Mouse (Mus musculus) thymus, postnatal 36 days (tissue): Measurements from ENCODE around the gene Sytl5.

Experiments
- DNase-seq, 2 experiments: peaks; one replicate each; pipeline ENCODE4 v3.0.0; 2022; ENCODE audit warnings: mixed read lengths in 2 of 2

Gene Sytl5

DNA sequence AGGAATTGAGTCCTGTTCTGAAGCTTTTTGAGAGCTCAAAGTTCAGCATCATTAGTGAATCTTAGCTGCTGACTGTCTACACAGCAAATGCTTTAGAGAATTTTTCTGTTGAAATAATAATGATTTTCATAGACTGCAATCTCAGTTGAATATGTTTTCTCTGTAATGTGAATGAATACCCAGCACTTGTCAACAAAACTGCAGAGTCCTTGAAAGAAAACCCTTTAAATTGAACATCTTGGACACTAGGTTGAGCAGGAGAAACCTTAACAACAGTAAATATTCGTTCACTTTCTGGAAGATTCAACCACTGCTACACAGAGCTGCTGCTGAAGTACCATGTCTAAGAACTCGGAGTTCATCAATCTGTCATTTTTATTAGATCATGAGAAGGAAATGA lies at the start of gene Sytl5:
TSS of gene Sytl5 (plus strand) at position 301 of the 400 bp plus-strand sequence.
- DNase-seq = no peak

DNA sequence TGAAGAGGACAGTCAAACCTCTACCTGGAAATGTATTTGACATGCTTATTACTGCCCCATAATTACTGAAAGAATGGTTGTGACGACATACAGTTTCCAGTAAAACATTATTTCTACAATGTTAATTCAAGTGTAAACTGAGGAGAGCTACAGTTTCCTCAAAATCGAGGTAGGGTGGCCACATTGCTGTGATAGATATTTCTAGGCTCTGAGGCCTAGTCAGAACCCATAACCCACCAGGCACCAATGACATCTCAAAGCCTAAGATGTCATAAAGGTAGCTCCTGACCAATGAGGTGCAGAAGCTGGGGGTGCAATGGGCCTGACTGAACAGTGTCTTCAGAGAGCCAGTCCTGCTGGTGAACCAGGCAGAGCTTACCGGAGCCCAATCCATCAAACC lies 38.8 kb upstream of the Sytl5 start, which contains the start of gene Hypm:
TSS of gene Hypm (plus strand) at position 301 of the 400 bp plus-strand sequence.
- no peak for DNase-seq

DNA sequence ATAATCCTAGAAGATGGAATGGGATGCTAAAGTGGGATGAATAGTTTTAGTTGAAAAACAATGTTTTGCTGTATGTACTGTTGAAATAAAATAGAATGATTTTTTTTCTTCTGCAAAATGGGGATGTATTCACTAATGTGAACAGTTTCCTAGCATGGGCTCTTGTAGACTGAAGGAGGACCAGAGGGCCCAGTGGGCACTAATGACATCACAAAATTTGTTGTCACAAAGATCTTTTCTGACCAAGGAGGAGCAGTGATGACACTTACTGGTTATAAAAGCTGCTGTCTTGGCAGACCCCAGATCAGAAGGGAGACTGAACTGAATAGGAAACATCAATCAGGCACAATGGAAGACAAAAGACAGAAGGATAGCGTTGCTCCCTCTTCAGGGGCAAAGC lies 36.0 kb upstream of the Sytl5 start, which contains the start of gene H2al3:
TSS of gene H2al3 (plus strand) at position 301 of the 400 bp plus-strand sequence.
- no peak for DNase-seq

DNA sequence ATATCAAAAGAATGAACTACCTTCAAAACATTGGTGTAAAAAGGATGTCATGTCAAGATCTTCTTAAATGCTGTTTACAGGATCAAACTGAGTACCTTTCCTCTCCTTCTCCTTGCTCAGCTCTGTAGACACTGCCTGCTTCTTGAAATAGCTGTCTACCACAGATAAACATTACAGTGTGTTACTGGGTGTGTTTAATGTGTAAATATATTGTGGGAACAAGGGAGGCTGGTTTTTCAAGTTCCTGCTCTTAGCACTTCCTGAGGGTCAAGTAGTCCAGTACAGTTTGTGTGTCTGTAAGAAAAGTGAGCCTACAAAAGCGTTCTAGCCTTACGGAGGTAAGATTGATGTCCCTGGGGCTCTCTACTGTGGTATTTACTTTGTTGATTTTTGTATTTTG lies 23.6 kb upstream of the Sytl5 start:
- no peak for DNase-seq

DNA sequence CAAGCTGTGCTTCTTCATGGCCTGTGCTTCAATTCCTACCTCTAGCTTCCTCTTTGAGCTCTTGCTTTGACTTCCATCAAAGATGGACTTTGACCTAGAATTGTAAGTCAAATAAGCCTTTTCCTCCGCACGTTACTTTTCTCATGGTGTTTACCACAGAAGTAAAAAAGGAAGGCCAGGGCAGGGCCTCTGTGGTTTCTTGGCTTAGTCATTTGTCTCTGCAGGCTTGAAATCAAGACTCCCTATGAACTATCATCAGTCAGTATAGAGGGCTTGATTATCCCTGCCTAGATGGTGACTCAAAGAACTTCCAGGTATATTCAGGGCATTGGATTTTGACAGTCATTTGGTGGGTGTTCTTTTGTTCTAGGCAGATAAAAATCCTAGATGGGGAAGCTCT lies 9.9 kb upstream of the Sytl5 start:
- no peak for DNase-seq

DNA sequence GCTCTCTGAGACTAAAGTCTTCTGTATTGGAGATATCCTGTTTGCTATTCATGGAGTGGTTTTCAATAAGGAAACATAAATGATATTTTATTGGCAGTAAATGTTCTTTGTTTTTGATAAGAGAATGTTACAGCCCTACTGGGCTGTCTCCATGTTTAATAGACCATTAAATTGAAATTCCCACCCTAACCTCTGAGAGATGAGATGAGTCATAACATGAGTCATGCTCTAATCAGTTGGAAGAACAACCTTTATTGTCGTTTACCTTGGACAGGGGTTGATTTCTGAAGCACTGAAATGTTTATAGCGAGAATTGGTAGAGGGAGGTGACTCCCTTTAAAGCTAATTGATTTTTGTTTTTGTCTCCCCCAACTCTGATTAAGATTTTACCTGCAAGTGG lies 24.1 kb downstream of the Sytl5 start:
- DNase-seq = no peak

DNA sequence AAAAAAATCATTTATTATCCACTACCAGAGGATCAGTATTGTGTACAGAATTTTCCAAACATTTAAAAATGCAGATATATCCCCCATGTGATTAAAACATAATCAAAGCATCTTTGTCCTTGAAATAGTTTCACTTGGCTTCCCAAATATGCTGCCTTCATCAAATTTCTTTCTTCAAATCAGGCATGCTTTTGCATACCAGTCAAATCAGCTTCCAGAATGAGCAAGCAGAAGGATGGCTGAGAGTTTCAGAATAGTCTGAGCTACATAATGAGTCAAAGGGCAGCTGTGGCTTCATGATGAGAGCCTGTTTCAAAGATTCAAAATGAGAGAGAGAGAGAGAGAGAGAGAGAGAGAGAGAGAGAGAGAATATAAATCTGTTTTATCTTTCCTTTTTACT lies 48.4 kb downstream of the Sytl5 start:
- DNase-seq = no peak

DNA sequence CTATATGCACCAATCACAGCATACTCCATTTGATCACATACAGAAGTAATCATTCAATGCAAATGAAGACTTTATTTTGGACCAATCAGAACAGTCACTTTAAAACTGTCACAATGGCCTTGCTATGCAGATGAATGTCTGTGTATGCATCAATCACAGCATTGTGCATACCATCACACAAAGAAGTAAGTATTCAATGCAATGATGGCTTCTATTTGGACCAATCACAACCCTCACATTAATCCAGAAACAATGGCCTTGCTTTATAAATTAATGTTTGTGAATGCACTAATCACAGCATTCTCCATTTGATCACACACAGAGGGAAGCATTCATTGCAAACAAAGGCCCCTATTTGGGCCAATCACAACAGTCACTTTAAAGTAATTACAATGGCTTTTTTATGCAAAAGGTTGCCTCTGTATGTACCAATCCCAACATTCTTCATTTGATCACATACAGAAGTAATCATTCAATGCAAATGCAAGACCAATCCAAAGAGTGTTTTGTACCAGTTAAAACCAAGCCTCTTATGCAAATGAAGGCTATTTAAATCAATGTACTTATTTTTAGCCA lies 98.8 kb downstream of the Sytl5 start:
- no peak for DNase-seq

DNA sequence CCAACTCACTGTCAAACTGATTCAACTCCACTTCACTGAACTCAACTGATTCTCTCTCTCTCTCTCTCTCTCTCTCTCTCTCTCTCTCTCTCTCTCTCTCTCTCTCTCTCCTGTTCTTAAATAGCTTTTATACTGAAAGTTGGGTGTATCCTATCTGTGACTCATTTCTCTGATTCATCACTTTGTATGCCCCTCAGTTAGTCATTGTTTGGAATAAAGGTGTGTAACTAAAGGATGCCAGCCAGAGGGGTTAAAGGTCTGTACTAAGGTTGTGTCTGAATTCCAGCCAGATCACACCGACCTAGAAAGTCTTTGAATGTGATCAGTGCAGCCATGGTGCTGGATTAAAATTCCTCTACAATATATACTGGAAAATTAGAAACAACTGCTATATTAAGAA lies 115.3 kb downstream of the Sytl5 start:
- no peak for DNase-seq

DNA sequence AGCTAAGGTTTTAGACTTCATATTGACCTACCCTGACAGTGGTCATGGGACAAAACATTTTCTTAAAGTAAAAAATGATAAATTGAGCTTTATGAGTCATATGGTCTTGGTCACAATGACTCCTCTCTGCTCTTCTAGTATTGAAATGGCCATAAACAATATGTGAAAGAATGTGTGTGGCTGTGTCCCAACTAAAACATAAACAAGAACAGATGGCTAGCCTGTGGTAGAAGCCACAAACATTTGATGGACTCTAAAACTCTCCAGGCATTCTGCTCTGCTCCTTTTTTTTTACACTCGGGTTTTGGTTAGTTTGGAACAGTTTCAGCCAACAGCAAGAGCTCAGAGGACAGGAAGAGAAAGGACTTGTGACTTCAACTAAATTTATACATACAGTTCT lies 120.5 kb downstream of the Sytl5 start:
- DNase-seq = no peak

DNA sequence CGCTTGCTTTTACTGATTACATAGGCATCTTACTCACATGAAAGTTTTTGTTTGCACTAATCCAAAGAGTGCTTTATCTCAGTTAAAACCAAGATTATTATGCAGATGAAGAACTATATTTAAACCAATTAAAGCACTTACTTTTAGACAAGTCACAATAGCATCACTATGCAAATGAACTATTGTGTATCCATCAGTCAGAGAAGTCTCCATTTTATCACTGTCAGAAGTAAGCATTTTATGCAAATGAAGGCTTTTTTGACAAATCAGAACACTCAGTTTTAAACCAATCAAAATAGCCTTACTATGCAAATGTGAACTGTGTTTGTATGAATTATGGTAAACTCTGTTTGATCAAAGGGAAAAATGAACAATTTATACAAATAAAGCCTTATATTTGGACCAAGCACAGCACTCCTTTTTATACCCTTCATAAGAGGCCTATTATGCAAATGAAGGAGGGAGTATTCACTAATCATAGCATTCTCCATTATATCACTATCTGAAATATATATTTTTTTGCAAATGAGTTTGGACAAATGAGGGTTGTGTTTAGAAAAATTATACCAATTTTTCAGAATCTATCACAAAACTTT lies 122.4 kb downstream of the Sytl5 start:
- no peak for DNase-seq

DNA sequence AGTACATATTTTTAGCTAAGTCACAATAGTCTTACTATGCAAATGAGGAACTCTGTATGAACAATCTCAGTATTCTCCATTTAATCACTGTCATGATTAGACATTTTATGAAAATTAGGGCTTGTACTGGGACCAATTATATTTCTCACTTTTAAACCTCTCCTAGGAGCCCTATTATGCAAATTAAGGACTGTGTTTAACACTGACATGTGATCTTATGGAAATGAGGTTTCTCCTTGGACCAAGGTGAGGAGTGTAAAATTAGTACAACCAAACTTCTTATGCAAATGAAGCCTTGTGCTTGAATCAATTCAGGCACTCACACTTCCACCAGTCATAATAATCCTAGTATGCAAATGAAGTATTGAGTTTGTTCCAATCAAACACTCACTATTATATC lies 124.8 kb downstream of the Sytl5 start:
- no peak for DNase-seq

DNA sequence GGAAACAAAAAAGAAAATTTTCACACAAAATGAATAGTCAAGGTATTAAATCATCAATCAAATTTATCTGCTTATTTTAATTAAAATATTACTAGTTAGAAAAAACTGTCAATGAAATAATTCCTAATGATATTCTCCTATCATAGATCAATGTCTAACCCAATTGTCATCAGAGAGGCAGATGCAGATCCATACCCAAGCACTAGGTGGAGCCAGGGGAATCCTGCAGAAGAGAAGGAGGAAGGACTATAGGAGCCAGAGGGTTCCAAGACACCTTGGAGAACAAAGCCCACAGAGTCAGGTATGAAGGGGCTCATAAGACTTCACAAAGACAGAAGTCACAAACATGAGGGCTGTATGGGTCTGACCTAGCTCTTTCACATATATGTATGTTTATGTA lies 149.2 kb downstream of the Sytl5 start:
- no peak for DNase-seq
